Mouse (Mus musculus): ENCODE measurements around the gene Efna2.

The Efna2 gene

GRCm38 (mm10) chr10:80167460-80168037, 11.7 kb upstream of the Efna2 start:
- peak; percentile 96 for DNase-seq (ENCODE audit: low read depth, low spot score)

- DNase-seq (ENCODE audit: low read depth, low spot score), result peak; percentile 92
Measured at GRCm38 (mm10) chr10:80168038-80168661, 11.1 kb upstream of the Efna2 start.

- no peak for DNase-seq (ENCODE audit: low read depth, low spot score)
Measured at GRCm38 (mm10) chr10:80169070-80169469, 10.2 kb upstream of the Efna2 start.

GRCm38 (mm10) chr10:80169651-80170050, 9.6 kb upstream of the Efna2 start:
- no peak for DNase-seq (ENCODE audit: low read depth, low spot score)

GRCm38 (mm10) chr10:80170052-80170451, 9.2 kb upstream of the Efna2 start:
- DNase-seq (ENCODE audit: low read depth, low spot score), result no peak

GRCm38 (mm10) chr10:80170601-80171021, 8.7 kb upstream of the Efna2 start:
- no peak for DNase-seq (ENCODE audit: low read depth, low spot score)

- no peak for DNase-seq (ENCODE audit: low read depth, low spot score)
Measured at GRCm38 (mm10) chr10:80171252-80171651, 8.0 kb upstream of the Efna2 start.

GRCm38 (mm10) chr10:80171760-80172526, 7.3 kb upstream of the Efna2 start:
- no peak for DNase-seq (ENCODE audit: low read depth, low spot score)

GRCm38 (mm10) chr10:80172527-80173292, 6.6 kb upstream of the Efna2 start, which contains the start of gene 1600002K03Rik:
Gene 1600002K03Rik, plus strand, starts transcription at chr10:80172944.
- DNase-seq (ENCODE audit: low read depth, low spot score), result no peak

- no peak for DNase-seq (ENCODE audit: low read depth, low spot score)
Measured at GRCm38 (mm10) chr10:80173358-80173757, 5.9 kb upstream of the Efna2 start.

GRCm38 (mm10) chr10:80173955-80174640, 5.2 kb upstream of the Efna2 start:
- DNase-seq (ENCODE audit: low read depth, low spot score), result no peak

- DNase-seq (ENCODE audit: low read depth, low spot score), result no peak
Measured at GRCm38 (mm10) chr10:80174705-80175104, 4.6 kb upstream of the Efna2 start.

- DNase-seq (ENCODE audit: low read depth, low spot score), result no peak
Measured at GRCm38 (mm10) chr10:80175536-80176269, 3.6 kb upstream of the Efna2 start.

GRCm38 (mm10) chr10:80176270-80176834, 2.9 kb upstream of the Efna2 start:
- no peak for DNase-seq (ENCODE audit: low read depth, low spot score)

GRCm38 (mm10) chr10:80177441-80178279, 1.6 kb upstream of the Efna2 start:
- DNase-seq (ENCODE audit: low read depth, low spot score), result no peak

- no peak for DNase-seq (ENCODE audit: low read depth, low spot score)
Measured at GRCm38 (mm10) chr10:80180288-80180687, 1.0 kb downstream of the Efna2 start.

- DNase-seq (ENCODE audit: low read depth, low spot score), result no peak
Measured at GRCm38 (mm10) chr10:80180823-80181222, 1.5 kb downstream of the Efna2 start.

- DNase-seq (ENCODE audit: low read depth, low spot score), result no peak
Measured at GRCm38 (mm10) chr10:80182547-80182946, 3.3 kb downstream of the Efna2 start.

- no peak for DNase-seq (ENCODE audit: low read depth, low spot score)
Measured at GRCm38 (mm10) chr10:80186649-80187048, 7.4 kb downstream of the Efna2 start.

Data from WW6 (cell line).